Mouse (Mus musculus): ENCODE results near the gene Ddx3y. TPM values are rescaled to one million over a fixed set of nuclear protein-coding genes. Genes with fewer than 3 reads are reported as not detected.

Gene Ddx3y
- 127 TPM for polyA plus RNA-seq (2017; shearing (Covaris generic))

DNA sequence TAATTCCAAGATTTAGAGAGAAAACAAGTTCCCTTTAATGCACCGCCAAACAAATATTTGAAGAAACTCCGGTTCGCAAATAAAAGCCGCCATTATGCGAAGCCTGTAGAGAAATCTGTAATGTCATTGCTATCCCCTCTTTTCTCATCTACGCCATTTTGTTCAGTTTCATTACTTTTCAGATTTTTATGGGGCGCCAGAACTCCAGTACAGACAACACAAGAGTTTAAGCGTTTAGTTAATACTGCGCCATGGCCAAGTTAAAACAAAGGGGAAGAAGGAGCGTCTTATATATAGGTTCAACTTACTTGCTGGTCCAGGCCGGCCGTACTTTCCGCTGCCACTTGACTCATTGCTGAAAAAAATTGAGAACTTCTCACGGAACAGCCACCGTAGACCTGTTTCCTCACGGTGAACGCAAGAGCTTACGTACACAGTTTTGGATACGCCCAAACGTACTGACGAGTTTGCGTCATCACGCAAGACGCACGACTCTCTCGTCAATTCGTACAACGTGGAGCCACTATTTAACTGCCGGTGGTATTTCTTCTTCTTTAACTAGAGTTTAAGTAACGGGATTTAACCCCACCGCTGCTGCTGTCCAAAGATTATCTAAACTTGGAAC lies at the start of gene Ddx3y:
Ddx3y (minus strand) TSS at position 459 of the 625 bp plus-strand sequence.

DNA sequence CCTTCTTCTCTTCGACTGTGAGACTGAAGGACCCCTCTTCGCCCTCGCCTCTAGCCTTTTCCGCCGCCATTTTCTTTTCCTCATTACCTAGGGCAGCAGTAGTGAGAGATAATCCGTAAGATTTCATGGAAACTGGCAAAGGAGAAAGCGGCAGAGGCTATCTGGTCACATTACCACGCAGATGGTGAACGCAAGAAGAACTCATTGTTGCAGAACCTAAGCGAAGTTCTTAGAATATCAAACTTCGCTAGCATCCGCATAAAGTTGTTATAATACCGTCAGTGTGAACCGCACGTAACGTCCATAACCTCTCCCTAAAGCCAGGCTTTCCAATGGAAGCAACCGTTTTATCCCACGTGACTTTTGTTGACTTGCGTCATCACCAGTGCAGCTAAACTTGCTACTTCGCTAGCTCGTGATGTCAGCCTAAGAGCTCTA lies 41.0 kb downstream of the Ddx3y start, which contains the start of gene Uty:
Uty (minus strand) TSS at position 334 of the 438 bp plus-strand sequence.

Other genes with a start within 250 kb of the Ddx3y start
- gene Uty, start 40.9 kb downstream of the Ddx3y start, polyA plus RNA-seq (2017; shearing (Covaris generic)): 52.5 TPM
- gene Usp9y, start 173.2 kb upstream of the Ddx3y start, polyA plus RNA-seq (2017; shearing (Covaris generic)): not detected